Mouse (Mus musculus) neural tube, embryonic 15.5 days (tissue): ENCODE results near the gene Rgsl1. TPM values are rescaled to one million over a fixed set of nuclear protein-coding genes. Genes with fewer than 3 reads are reported as not detected.

ENCODE experiments used
- ATAC-seq: fragments of 200-750 bp; cut with Nextera tagmentation; 2 replicates; pipeline ENCODE4 v1.8.0; 2017; ENCODE audit warnings: mild to moderate bottlenecking, moderate TSS enrichment, moderate library complexity; ENCODE audit not compliant: low FRiP score
- H3K27ac ChIP-seq: fragments of 300-500 bp; sonication (generic); replicated peaks from 2 replicates; pipeline ENCODE4 v1.5.1; 2015; ENCODE audit warnings: mild to moderate bottlenecking, inconsistent platforms
- H3K27me3 ChIP-seq: fragments of 300-500 bp; sonication (generic); replicated peaks from 2 replicates; pipeline ENCODE4 v1.6.1; 2015; ENCODE audit warnings: inconsistent platforms
- H3K36me3 ChIP-seq: fragments of 300-500 bp; sonication (generic); 2 replicates; pipeline ENCODE4 v1.6.1; 2015; ENCODE audit warnings: inconsistent platforms
- H3K4me1 ChIP-seq: fragments of 300-500 bp; sonication (generic); 2 replicates; pipeline ENCODE4 v1.6.1; 2015; ENCODE audit warnings: inconsistent platforms
- H3K4me2 ChIP-seq: fragments of 300-500 bp; sonication (generic); 2 replicates; pipeline ENCODE4 v1.6.1; 2015; ENCODE audit warnings: inconsistent platforms, mild to moderate bottlenecking, moderate library complexity
- H3K4me3 ChIP-seq: fragments of 300-500 bp; sonication (generic); replicated peaks from 2 replicates; pipeline ENCODE4 v1.5.1; 2015; ENCODE audit warnings: mild to moderate bottlenecking, inconsistent platforms
- H3K9ac ChIP-seq: fragments of 300-500 bp; sonication (generic); replicated peaks from 2 replicates; pipeline ENCODE4 v1.6.1; 2015; ENCODE audit warnings: mild to moderate bottlenecking, inconsistent platforms
- H3K9me3 ChIP-seq: fragments of 300-500 bp; sonication (generic); replicated peaks from 2 replicates; pipeline ENCODE4 v1.6.1; 2016; ENCODE audit warnings: inconsistent platforms
- WGBS: fragments of 180-500 bp; shearing (Covaris S2); methylation state at CpG from one replicate; pipeline ENCODE4 v1.1.7; 2015; ENCODE audit warnings: mixed read lengths; 5-methylcytosine and 5-hydroxymethylcytosine counted together
- polyA plus RNA-seq: library from polyadenylated mRNA; unstranded; fragments of >200 nt; fragmentation: Nextera tagmentation; extraction: Ambion mirVana; gene quantifications from 2 replicates; pipeline ENCODE4 v1.2.1, GENCODE M21; 2015

The Rgsl1 gene
- polyA plus RNA-seq, 1 experiment from 2014 or later = 0.18 TPM

DNA sequence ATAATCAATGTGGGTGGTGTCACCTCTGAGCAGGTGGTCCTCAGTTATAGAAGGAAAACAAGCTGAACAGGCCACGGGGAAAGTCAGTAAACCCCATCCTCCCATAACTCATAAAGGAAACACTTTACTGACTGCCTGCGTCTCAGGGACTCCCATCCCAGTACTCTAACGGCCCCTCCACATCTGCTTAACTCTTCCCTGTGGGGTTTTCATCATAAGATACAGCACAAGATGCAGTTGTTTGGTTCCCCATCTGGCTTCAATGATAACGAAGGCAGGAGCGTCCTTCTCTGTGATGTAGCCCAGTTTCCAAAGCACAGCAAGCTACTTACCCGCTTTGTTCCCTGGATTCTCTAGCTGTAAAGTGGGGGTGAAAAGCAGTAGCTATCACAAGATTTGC, 93.9 kb downstream of the Rgsl1 start:
- ATAC-seq = peak; percentile 42
- peak overlapping the region; percentile 55 for H3K4me2 ChIP-seq
- WGBS = 20% methylated on average over 6 of the region's 6 CpGs
- peak overlapping the region; percentile 40 for H3K4me3 ChIP-seq
- peak overlapping the region; percentile 83 for H3K27ac ChIP-seq
- H3K9me3 ChIP-seq = no peaks in the 10 kb centered on the region
- H3K36me3 ChIP-seq = 0 out of 2 replicates have a peak, but pooled peaks cover 5% of the 10 kb centered on the region
- H3K9ac ChIP-seq = peak overlapping the region; percentile 54
- H3K4me1 ChIP-seq = peaks cover 57% of the 10 kb centered on the region
- no peaks in the 10 kb centered on the region for H3K27me3 ChIP-seq

GRCm38 (mm10) chr1:153749211-153749801, 94.6 kb downstream of the Rgsl1 start, which contains the start of gene Rnasel:
Gene Rnasel (plus strand): TSS chr1:153749426.
- peak; percentile 70 for ATAC-seq
- H3K27ac ChIP-seq = peak within 1 kb of the TSS; percentile 83
- H3K9me3 ChIP-seq = no peaks in the 10 kb centered on the region
- H3K36me3 ChIP-seq = 0 out of 2 replicates have a peak, but pooled peaks cover 5% of the 10 kb centered on the region
- WGBS = 2% methylated on average over 18 of the region's 18 CpGs
- peaks cover 64% of the 10 kb centered on the region for H3K4me1 ChIP-seq
- no peaks in the 10 kb centered on the region for H3K27me3 ChIP-seq
- peak within 1 kb of the TSS; percentile 54 for H3K9ac ChIP-seq
- H3K4me2 ChIP-seq = peak within 1 kb of the TSS; percentile 55
- peak within 1 kb of the TSS; percentile 40 for H3K4me3 ChIP-seq

DNA sequence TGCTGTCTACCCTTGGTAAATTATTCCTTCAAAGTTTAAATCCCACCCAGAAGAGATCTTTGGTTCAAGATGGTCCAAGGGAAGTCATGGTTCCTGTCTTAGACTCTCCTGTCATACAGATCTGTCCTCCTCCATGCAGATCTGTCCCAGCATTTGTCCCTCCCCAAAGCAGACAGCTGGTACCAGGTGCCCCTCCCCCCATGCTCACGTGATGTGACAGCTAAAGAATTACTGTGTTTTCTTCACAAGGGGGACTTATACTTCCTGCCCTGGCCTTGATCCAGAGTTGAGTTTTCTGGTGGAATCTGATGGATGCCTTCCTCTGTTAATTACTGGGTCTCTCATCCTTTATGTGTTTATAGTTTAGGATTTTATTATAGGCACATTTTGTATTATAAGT, 95.4 kb downstream of the Rgsl1 start:
- no peak for ATAC-seq
- Histone ChIP-seq H3K4me1 (peaks cover 67% of the 10 kb centered on the region), H3K27ac (peak overlapping the region; percentile 83), H3K9ac (0 out of 2 replicates have a peak overlapping the region, but pooled peaks have one; percentile 20), H3K4me3 (no peak overlapping the region), H3K27me3 (no peaks in the 10 kb centered on the region), H3K36me3 (0 out of 2 replicates have a peak, but pooled peaks cover 2% of the 10 kb centered on the region), H3K4me2 (peak overlapping the region; percentile 55), H3K9me3 (no peaks in the 10 kb centered on the region)
- 0% methylated on average over 1 of the region's 1 CpGs for WGBS

- no peaks in the 10 kb centered on the region for H3K36me3 ChIP-seq
- peak overlapping the region; percentile 55 for H3K4me2 ChIP-seq
- WGBS = 69% methylated on average over 12 of the region's 12 CpGs
- H3K4me1 ChIP-seq = peaks cover 71% of the 10 kb centered on the region
- no peaks in the 10 kb centered on the region for H3K27me3 ChIP-seq
- peak overlapping the region; percentile 83; the same call in 1 of the 2 replicates for H3K27ac ChIP-seq
- no peak overlapping the region for H3K4me3 ChIP-seq
- H3K9me3 ChIP-seq = no peaks in the 10 kb centered on the region
- 0 out of 2 replicates have a peak overlapping the region, but pooled peaks have one; percentile 20 for H3K9ac ChIP-seq
- no peak for ATAC-seq
These were observed 95.9 kb downstream of the Rgsl1 start for GRCm38 (mm10) chr1:153747861-153748530.

DNA sequence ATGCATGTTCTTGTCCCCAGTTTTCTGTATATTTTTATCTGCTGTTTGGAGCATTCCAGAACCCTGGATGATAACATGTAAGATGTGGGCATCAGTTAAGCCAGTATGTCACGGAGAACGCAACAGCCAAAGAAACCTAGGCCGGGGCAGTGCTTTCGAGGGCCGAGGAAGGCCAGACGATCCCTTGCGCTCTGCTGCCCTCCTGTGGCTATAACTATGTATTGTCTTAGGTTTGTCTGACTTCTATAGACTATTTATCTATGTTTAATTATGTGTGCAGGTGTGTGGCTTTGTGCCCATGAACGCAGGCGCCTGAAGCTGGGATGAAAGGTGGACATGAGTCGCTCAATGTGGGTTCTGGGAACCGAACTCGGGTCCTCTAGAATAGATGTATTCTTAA, 97.2 kb downstream of the Rgsl1 start:
- Histone ChIP-seq H3K9me3 (no peaks in the 10 kb centered on the region), H3K27me3 (no peaks in the 10 kb centered on the region), H3K4me3 (no peak overlapping the region), H3K36me3 (no peaks in the 10 kb centered on the region), H3K4me1 (peaks cover 64% of the 10 kb centered on the region), H3K9ac (no peak overlapping the region), H3K4me2 (no peak overlapping the region), H3K27ac (peak overlapping the region; percentile 33; the same call in 1 of the 2 replicates)
- 3% methylated on average over 12 of the region's 12 CpGs for WGBS
- no peak for ATAC-seq

DNA sequence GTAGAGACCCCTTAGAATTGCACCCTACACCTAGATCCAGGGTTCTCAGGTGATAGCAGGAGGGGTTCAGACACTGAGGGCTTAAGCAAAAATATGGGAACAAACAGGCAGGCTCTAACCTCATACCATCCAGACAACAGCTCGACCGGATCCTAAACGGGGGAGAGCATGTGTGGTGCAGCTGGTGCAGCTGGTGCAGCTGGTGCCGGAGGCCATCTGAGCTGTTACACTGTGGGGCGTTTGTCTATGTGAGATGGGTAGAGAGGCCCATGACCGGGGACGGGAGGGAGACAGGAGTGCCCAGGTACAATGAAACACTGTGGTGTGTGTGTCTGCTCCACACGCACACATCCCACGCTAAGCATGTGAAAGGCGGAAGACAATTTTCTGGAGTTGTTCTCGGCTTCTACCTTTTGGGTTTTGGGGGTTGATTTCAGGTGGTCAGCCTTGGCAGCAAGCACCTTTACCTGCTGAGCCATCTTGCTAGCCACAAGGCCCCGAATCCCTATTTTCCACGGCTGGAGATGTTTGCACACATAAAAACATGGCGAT, 97.7 kb downstream of the Rgsl1 start:
- Histone ChIP-seq H3K9ac (no peak overlapping the region; the same call in 1 of the 2 replicates), H3K27me3 (no peaks in the 10 kb centered on the region), H3K9me3 (no peaks in the 10 kb centered on the region), H3K4me2 (no peak overlapping the region), H3K4me3 (no peak overlapping the region), H3K27ac (peak overlapping the region; percentile 33; the same call in 1 of the 2 replicates), H3K4me1 (peaks cover 61% of the 10 kb centered on the region), H3K36me3 (no peaks in the 10 kb centered on the region)
- WGBS = 54% methylated on average over 14 of the region's 14 CpGs
- ATAC-seq = no peak

- H3K4me1 ChIP-seq = peaks cover 57% of the 10 kb centered on the region
- H3K9me3 ChIP-seq = no peaks in the 10 kb centered on the region
- no peak overlapping the region for H3K4me3 ChIP-seq
- no peaks in the 10 kb centered on the region for H3K36me3 ChIP-seq
- peak overlapping the region; percentile 87 for H3K4me2 ChIP-seq
- H3K27me3 ChIP-seq = no peaks in the 10 kb centered on the region; the same call in 1 of the 2 replicates
- no peak overlapping the region for H3K27ac ChIP-seq
- ATAC-seq = no peak
- 59% methylated on average over 11 of the region's 11 CpGs for WGBS
- H3K9ac ChIP-seq = 0 out of 2 replicates have a peak overlapping the region, but pooled peaks have one; percentile 28
These were observed 101.4 kb downstream of the Rgsl1 start for GRCm38 (mm10) chr1:153742374-153743155.

- WGBS = 53% methylated on average over 18 of the region's 18 CpGs
- H3K27ac ChIP-seq = no peak overlapping the region; the same call in 1 of the 2 replicates
- no peaks in the 10 kb centered on the region; the same call in 1 of the 2 replicates for H3K27me3 ChIP-seq
- no peaks in the 10 kb centered on the region for H3K36me3 ChIP-seq
- peak overlapping the region; percentile 87 for H3K4me2 ChIP-seq
- H3K4me3 ChIP-seq = peak overlapping the region; percentile 47
- H3K4me1 ChIP-seq = peaks cover 60% of the 10 kb centered on the region
- ATAC-seq = no peak
- no peaks in the 10 kb centered on the region for H3K9me3 ChIP-seq
- H3K9ac ChIP-seq = no peak overlapping the region
These were observed 102.2 kb downstream of the Rgsl1 start for GRCm38 (mm10) chr1:153741551-153742316.

- Histone ChIP-seq H3K4me1 (peaks cover 53% of the 10 kb centered on the region), H3K27me3 (no peaks in the 10 kb centered on the region; the same call in 1 of the 2 replicates), H3K36me3 (no peaks in the 10 kb centered on the region), H3K4me3 (peak overlapping the region; percentile 47), H3K27ac (no peak overlapping the region), H3K4me2 (peak overlapping the region; percentile 87), H3K9me3 (no peaks in the 10 kb centered on the region), H3K9ac (peak overlapping the region; percentile 47)
- no peak for ATAC-seq
- 25% methylated on average over 12 of the region's 12 CpGs for WGBS
These were observed 103.1 kb downstream of the Rgsl1 start for GRCm38 (mm10) chr1:153740775-153741400.

DNA sequence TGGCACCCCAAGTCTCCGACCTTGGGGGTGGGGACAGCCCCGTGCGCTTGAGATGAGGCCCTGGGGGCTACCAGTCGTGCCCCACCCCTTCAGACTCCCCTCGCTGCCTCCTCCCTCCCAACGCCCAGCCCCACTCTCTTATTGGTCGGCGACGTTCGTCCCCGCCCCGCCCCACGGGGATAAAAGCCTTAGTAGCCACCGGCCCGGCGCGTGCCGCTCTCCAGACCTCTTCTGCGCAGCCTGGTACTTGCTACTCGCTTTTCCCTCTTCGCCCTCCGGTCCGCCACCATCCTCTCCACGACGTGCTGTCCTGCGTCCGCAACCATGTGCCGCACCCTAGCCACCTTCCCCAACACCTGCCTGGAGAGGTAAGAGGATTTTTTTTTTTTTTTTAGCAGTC, 103.8 kb downstream of the Rgsl1 start, which contains the start of gene Rgs16:
Gene Rgs16, plus strand, starts transcription at position 205 of the 400 bp plus-strand sequence.
- Histone ChIP-seq H3K4me1 (peaks cover 53% of the 10 kb centered on the region), H3K27ac (no peak within 1 kb of the TSS), H3K9ac (peak within 1 kb of the TSS; percentile 47), H3K4me3 (peak within 1 kb of the TSS; percentile 47), H3K9me3 (no peaks in the 10 kb centered on the region), H3K4me2 (peak within 1 kb of the TSS; percentile 87), H3K27me3 (no peaks in the 10 kb centered on the region; the same call in 1 of the 2 replicates), H3K36me3 (no peaks in the 10 kb centered on the region)
- WGBS = under 1% methylated on average over 28 of the region's 28 CpGs
- ATAC-seq = peak; percentile 60
